Mouse (Mus musculus) erythroid progenitor cell, adult 5-6 weeks (primary cell): ENCODE measurements around the gene Mfn2. TPM values are rescaled to one million over a fixed set of nuclear protein-coding genes. Genes with fewer than 3 reads are reported as not detected.
"Not testable (repeated sequence)": the region's sequence is repeated elsewhere in the genome, so short reads cannot be mapped to it uniquely, and the experiment has no call there.

Experiments
- ATAC-seq: replicated peaks from 2 replicates; pipeline ENCODE4 v1.8.0; 2016; ENCODE audit warnings: moderate number of reproducible peaks, mild to moderate bottlenecking, moderate TSS enrichment, inconsistent platforms; ENCODE audit not compliant: poor library complexity, low FRiP score, severe bottlenecking
- total RNA-seq, 2 experiments: library from RNA; stranded (forward) in 1 of 2; stranded (reverse) in 1 of 2; fragments of 150-400 nt in 1 of 2; fragments of 186-747, 209-891 nt in 1 of 2; gene quantifications; 2 replicates each; pipeline versions ENCODE4 v1.2.3 to v1.2.4; 2015 to 2017; ENCODE audit warnings: low replicate concordance in 2 of 2

Gene Mfn2
- total RNA-seq, 2 experiments from 2014 or later = 17.8 to 18.0 TPM

GRCm38 (mm10) chr4:147875852-147876575 is 28.5 kb downstream of the Mfn2 start:
- no peak for ATAC-seq

- ATAC-seq = peak; percentile 27; the same call in 1 of the 2 replicates
Measured at GRCm38 (mm10) chr4:147869238-147869637, 35.3 kb downstream of the Mfn2 start.

DNA sequence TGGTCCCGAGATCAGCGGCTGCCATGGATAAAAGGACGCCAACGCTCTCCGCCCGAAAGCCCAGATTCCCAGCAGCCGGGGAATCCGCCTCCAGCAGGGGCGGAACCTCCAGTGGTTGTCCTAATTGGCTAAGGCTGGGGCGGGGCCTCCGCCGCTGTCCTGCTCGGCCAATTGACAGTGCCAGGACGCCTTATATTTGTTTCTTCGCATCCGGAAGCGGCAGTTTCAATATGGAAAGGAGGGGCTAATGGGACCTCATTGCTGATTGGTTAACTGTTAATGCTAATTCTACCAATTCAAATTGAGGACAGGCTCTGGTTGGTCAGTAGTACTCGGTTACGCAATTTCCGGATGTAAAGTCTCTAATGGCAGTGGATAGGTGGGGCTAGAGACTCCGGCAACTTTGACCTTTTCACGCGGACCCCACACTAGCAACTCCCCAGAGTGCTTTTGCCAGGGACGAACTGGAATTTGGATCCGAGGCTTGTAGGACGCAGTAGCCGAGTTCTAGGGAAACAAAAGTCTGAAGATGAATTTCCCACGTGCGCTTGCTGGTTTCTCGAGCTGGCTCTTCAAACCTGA is 36.0 kb downstream of the Mfn2 start, which contains the start of the genes Miip and Fv1:
TSS of gene Miip (minus strand) at position 367 of the 582 bp plus-strand sequence.
TSS of gene Fv1 (plus strand) at position 530 of the 582 bp plus-strand sequence.
- ATAC-seq = peak; percentile 96

DNA sequence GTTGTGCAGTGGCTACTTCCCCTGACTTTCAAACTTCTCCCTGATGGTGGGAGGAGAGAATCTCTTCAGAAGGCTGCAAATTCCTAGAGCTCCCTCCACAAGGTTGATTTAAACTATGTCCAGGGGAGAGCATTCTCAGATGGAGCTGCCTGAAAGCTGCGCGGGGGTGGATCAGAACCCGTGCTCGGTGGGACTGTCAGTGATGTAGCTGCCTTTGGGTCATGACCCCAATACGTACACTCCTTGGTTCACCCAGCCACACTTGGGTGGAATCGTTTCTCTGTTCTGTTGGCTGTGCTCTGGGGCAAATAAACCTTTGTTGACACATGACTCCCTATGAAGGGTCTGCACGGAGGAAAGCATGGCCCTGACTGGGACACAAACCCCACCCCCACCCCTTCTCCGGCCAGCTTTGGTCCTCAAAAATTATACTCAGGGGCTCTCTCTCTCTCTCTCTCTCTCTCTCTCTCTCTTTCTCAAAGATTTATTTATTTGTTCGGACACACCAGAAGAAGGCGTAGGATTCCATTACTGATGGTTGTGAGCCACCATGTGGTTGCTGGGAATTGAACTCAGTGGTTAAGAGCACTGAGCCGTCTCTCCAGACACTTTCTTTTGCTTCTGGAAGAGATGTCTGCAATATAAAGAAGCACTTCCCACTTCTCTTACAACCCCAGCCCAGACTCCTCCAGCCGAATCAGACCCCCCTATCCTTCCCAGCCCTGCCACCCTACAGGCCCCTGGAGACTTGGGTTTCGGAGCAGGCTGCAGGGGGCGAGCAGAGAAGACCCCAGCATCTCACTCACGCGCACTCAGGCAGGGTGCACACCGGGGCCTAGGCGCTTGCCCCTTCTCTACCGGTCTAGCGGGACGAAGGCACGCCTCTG is 36.7 kb downstream of the Mfn2 start:
- ATAC-seq = no peak

- not testable (repeated sequence) for ATAC-seq
Measured at GRCm38 (mm10) chr4:147866793-147867192, 37.7 kb downstream of the Mfn2 start.

GRCm38 (mm10) chr4:147866056-147866455 is 38.4 kb downstream of the Mfn2 start:
- no peak for ATAC-seq

- ATAC-seq = no peak
Measured at GRCm38 (mm10) chr4:147865651-147866050, 38.9 kb downstream of the Mfn2 start.

- no peak for ATAC-seq
Measured at GRCm38 (mm10) chr4:147862051-147862450, 42.5 kb downstream of the Mfn2 start.

DNA sequence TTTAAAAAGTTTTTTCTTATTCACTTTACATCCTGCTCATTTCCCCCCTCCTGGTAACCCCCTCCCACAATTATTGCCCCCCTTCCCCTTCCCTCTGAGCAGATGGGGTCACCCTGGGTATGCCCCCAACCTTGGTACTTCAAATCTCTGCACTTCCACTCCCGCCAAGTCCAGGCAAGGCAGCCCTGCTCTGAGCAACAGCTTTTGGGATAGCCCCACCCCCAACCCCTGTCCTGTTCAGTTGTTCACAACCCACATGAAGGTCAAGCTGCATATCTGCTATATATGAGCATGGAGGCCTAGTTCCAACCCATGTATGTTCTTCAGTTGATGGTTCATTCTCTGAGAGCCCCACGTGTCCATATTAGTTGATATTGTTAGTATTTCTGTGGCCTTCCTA is 53.7 kb downstream of the Mfn2 start:
- no peak for ATAC-seq

DNA sequence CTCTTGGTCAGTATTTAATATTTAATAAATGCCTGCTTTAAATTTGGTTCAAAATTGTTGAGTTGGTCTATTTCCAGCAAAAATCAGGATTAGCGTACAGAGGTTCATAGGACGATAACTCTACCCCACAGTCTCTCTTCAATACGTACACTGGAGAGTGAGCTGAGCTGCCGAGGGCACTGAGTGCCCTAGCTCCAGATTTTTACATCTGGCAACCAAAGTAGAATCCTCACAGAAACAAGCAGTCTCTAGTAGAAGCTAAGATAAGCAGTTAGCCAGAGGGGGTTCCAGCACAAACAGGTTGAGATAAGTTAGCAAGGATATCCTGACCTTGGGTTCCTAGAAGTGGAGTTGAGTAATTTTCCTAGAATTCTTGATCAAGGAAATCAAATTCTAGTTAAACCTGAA is 55.9 kb downstream of the Mfn2 start:
- ATAC-seq = no peak

DNA sequence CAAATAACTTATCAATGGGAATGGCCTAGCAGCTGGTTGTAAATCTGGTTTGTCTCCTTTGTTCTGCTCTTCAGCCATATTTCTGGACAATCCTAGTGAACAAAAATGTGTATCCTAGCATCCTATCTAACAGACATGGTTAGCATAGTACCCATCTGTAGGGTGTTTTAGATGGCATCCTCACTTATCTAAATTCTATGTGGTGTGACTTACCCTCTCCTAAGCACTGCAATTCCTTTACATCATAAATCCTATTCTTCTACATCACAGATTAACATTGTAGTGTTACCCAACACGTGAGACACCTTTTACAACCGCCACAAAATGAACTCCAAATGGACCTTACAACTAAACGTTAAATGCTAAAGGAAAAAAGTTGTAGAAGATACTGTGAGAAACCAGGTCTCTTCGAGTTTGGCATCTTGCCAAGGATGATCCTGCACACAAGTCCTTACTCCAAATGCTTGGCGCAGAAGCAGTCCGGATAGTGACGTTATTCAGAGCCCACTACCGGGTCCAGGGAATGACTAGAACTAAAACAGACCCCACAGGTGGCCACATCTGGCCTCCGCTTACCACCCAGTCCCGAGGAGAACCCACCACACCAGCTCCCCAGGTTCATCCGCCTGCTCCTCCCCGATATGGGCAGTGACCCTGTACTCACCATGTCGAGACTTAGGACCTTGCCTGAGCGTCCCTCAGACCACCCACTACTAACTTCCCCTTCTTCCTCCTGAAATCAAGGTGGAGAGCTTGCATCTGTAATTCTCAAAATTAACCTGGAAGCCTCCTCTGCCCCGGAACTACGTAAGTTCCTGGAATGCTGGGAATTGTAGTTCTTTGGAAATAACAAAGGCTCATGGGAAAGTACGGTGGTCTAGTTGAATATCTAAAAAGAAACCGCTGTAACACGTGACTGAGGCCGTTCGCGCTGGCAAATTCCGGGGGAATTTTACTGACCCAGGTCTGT is 56.6 kb downstream of the Mfn2 start, which contains the start of gene Zfp933:
TSS of gene Zfp933 (minus strand) at position 753 of the 970 bp plus-strand sequence.
- ATAC-seq = peak; percentile 78

DNA sequence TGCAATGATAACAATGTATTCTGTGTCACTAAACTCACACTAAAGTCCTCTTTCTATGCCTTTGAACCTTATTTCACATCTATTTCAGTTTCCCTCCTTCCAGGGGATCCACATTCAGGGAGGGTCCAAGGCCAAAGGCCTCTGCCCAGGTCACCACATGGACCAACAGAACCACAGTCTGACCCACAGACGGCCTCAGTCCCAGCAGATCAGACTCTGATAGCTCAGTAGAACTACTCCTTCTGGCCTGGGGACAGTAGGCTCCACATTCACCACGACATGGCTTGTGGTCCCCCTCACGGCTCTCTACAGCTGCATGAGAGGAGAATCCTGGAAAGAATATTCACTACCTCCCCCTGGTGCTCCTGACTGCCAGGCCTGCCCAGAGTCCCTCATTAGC is 61.6 kb downstream of the Mfn2 start:
- no peak for ATAC-seq

DNA sequence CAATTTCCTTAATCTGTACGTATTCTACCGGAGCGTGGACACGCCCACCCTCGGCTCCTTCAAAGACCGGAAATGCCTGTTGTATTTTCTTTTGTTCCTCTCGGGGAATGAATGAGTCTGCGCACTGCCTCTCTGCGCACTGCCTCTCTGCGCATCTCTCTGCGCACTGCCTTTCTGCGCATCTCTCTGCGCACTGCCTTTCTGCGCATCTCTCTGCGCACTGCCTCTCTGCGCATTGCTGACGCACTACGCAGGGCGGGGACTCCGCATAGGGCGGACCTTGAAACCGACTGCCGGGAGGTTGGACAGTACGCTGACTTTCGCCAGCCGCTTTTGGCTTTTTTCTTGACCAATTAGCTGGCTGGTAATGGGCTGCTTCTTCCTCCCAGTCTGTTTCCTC is 65.2 kb downstream of the Mfn2 start:
- ATAC-seq = not testable (repeated sequence)

DNA sequence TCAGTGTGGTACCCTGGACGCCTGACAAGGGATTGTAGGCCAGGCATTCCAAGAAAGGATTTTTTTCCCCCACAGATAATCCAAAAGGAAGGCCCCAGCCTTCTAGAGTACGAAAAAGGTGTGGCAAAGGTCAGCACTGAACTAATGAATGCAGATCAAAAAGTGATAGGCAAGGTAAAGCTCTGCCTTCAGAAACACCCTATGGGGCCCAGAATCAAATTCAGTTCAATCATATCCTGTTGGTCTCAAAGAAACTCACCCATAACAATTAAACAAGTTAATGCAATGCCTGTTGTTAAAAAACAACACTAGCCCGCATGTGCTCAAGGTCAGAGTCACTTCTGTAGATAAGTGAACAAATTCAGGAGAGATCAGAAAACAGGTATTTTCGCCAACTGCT is 80.1 kb downstream of the Mfn2 start:
- ATAC-seq = no peak

Other genes starting within 250 kb of the Mfn2 start
- not detected in 2 replicates for gene Zfp534, start 202.2 kb downstream of the Mfn2 start, total RNA-seq (2015; ENCODE audit: low replicate concordance)
- not detected in 2 replicates for gene Zfp534, start 202.2 kb downstream of the Mfn2 start, total RNA-seq (2017; ENCODE audit: low replicate concordance)
- gene Zfp984, start 94.9 kb downstream of the Mfn2 start, total RNA-seq (2015; ENCODE audit: low replicate concordance) = 7.2 and 20.1 TPM in 2 replicates
- 6.8 and 12.9 TPM in 2 replicates for gene Zfp984, start 94.9 kb downstream of the Mfn2 start, total RNA-seq (2017; ENCODE audit: low replicate concordance)
- gene Zfp933, start 56.3 kb downstream of the Mfn2 start, total RNA-seq (2015; ENCODE audit: low replicate concordance) = 0.84 and 3.2 TPM in 2 replicates
- 0.98 and 3.0 TPM in 2 replicates for gene Zfp933, start 56.3 kb downstream of the Mfn2 start, total RNA-seq (2017; ENCODE audit: low replicate concordance)
- gene Miip, start 35.9 kb downstream of the Mfn2 start, total RNA-seq (2015; ENCODE audit: low replicate concordance) = 134 and 157 TPM in 2 replicates
- gene Miip, start 35.9 kb downstream of the Mfn2 start, total RNA-seq (2017; ENCODE audit: low replicate concordance) = 131 and 165 TPM in 2 replicates
- gene Fv1, start 35.7 kb downstream of the Mfn2 start, total RNA-seq (2015; ENCODE audit: low replicate concordance) = 16.8 and 35.3 TPM in 2 replicates
- gene Fv1, start 35.7 kb downstream of the Mfn2 start, total RNA-seq (2017; ENCODE audit: low replicate concordance) = 29.4 and 35.8 TPM in 2 replicates
- 3.6 and 5.9 TPM in 2 replicates for gene Plod1, start 32.1 kb upstream of the Mfn2 start, total RNA-seq (2015; ENCODE audit: low replicate concordance)
- 4.8 and 5.5 TPM in 2 replicates for gene Plod1, start 32.1 kb upstream of the Mfn2 start, total RNA-seq (2017; ENCODE audit: low replicate concordance)
- 19.3 and 20.5 TPM in 2 replicates for gene 2510039O18Rik, start 36.2 kb upstream of the Mfn2 start, total RNA-seq (2015; ENCODE audit: low replicate concordance)
- gene 2510039O18Rik, start 36.2 kb upstream of the Mfn2 start, total RNA-seq (2017; ENCODE audit: low replicate concordance) = 17.7 and 18.9 TPM in 2 replicates
- not detected in 2 replicates for gene Nppb, start 81.1 kb upstream of the Mfn2 start, total RNA-seq (2015; ENCODE audit: low replicate concordance)
- not detected in 2 replicates for gene Nppb, start 81.1 kb upstream of the Mfn2 start, total RNA-seq (2017; ENCODE audit: low replicate concordance)
- gene Nppa, start 96.0 kb upstream of the Mfn2 start, total RNA-seq (2015; ENCODE audit: low replicate concordance) = not detected in 2 replicates
- gene Nppa, start 96.0 kb upstream of the Mfn2 start, total RNA-seq (2017; ENCODE audit: low replicate concordance) = not detected in 2 replicates
- 1.3 and 2.5 TPM in 2 replicates for gene Clcn6, start 134.1 kb upstream of the Mfn2 start, total RNA-seq (2015; ENCODE audit: low replicate concordance)
- gene Clcn6, start 134.1 kb upstream of the Mfn2 start, total RNA-seq (2017; ENCODE audit: low replicate concordance) = 1.7 and 2.7 TPM in 2 replicates
- gene Mthfr, start 134.4 kb upstream of the Mfn2 start, total RNA-seq (2015; ENCODE audit: low replicate concordance) = 5.8 and 8.0 TPM in 2 replicates
- 2.0 and 7.1 TPM in 2 replicates for gene Mthfr, start 134.4 kb upstream of the Mfn2 start, total RNA-seq (2017; ENCODE audit: low replicate concordance)
- 4.6 and 5.8 TPM in 2 replicates for gene Agtrap, start 183.3 kb upstream of the Mfn2 start, total RNA-seq (2015; ENCODE audit: low replicate concordance)
- gene Agtrap, start 183.3 kb upstream of the Mfn2 start, total RNA-seq (2017; ENCODE audit: low replicate concordance) = 3.6 and 4.1 TPM in 2 replicates
- 11.5 and 20.5 TPM in 2 replicates for gene Mad2l2, start 225.7 kb upstream of the Mfn2 start, total RNA-seq (2015; ENCODE audit: low replicate concordance)
- 0.30 and 5.5 TPM in 2 replicates for gene Mad2l2, start 225.7 kb upstream of the Mfn2 start, total RNA-seq (2017; ENCODE audit: low replicate concordance)
- gene Draxin, start 226.0 kb upstream of the Mfn2 start, total RNA-seq (2015; ENCODE audit: low replicate concordance) = 0.42 TPM in 1 of 2 replicates, not detected in the other
- gene Draxin, start 226.0 kb upstream of the Mfn2 start, total RNA-seq (2017; ENCODE audit: low replicate concordance) = not detected in 2 replicates
- gene Fbxo6, start 247.4 kb upstream of the Mfn2 start, total RNA-seq (2015; ENCODE audit: low replicate concordance) = 3.2 TPM in 1 of 2 replicates, not detected in the other
- 2.1 TPM in 1 of 2 replicates, not detected in the other for gene Fbxo6, start 247.4 kb upstream of the Mfn2 start, total RNA-seq (2017; ENCODE audit: low replicate concordance)